Mouse (Mus musculus): ENCODE measurements around the gene Hyal4. TPM values are rescaled to one million over a fixed set of nuclear protein-coding genes. Genes with fewer than 3 reads are reported as not detected.

Hyal4 gene
- under 1 TPM in 1 of 2 experiments, not detected in 1; 0.09 TPM for polyA plus RNA-seq (2017; shearing (Covaris generic))

DNA sequence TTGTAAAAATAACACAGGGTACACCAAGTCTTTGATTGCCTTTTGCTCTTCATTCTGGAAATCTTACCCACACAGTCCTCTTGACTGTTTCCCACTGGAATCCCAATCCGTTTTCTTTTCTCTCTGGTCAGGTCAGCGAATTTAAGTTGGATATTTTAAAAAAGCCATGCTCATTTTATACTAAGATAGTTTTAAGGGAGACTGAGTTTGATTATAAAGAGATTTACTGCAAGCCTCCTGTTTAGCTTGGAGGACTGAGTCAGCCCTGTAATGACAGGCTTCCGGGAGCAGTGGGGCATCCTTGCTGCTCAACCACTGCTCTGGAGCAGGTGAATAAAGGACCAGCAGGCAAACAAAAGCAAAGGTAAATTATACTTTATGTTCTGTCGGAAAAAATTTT, at the start of gene Hyal4:
Gene Hyal4 (plus strand): TSS at position 301 of the 400 bp plus-strand sequence.
- ATAC-seq, result no peak

- ATAC-seq, result no peak
Measured at GRCm38 (mm10) chr6:24707090-24707489, 41.0 kb upstream of the Hyal4 start.

DNA sequence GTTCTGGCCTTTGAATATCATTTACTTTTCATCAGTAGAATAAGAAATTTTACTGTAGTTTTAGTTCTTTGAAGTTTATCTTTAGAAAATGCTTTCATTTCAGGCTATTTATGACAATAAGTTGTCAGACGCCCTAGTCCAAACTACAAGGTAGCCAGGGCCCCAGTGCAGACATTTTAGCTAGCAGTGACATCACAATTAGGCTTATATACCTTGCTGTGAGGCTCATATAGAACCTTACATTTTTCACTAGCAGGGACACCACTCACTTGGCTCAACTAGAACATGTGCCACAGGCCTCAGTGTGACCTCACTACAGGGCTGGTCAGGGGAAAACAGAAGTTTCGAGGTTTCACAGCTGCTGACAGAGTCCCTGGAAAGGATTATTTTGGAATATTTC, 40.6 kb upstream of the Hyal4 start:
- no peak for ATAC-seq

DNA sequence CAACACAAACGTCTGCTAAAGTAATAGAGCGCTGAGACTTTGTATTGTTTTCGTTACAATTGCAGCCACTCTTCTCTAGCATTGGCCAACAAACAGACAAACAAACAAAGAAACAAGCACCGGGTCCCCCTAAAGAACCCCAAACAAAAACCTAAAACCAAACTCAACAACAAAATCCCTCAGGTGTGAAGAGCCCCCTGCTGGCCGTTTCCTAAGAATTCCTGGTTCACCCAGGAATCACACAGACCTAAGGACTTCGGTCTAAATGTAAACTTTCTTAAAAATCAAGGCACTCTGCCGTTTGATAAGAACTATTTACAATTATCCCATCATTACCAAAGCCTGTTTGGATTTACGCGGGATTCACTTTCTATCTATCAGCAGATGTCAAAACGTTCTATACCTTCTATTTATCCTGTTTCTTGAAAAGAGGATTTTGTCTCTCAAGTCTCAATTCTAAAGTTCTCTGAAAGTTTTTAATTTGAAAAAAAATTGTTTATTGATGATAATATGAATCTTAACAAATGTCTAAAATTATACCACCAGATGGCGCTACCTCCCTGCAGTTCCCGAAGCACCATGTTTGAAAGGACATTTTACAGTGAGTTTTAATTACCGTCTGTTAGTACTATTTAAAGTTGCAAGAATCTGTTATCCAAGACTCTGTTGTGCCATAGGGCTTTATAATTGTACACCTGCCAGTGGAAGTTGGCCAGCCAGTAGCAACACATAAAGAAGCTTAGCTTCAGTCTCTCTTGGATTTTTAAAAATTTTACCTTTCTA, 26.6 kb upstream of the Hyal4 start:
- no peak for ATAC-seq

GRCm38 (mm10) chr6:24728130-24728529, 20.0 kb upstream of the Hyal4 start:
- no peak for ATAC-seq

- ATAC-seq, result no peak
Measured at GRCm38 (mm10) chr6:24732945-24733344, 15.2 kb upstream of the Hyal4 start, which contains the start of gene Hyal6. Hyal6 (plus strand) TSS chr6:24733245.

GRCm38 (mm10) chr6:24734565-24734964, 13.6 kb upstream of the Hyal4 start:
- ATAC-seq, result no peak

- ATAC-seq, result no peak
Measured at GRCm38 (mm10) chr6:24759281-24759680, 11.2 kb downstream of the Hyal4 start.

- no peak for ATAC-seq
Measured at GRCm38 (mm10) chr6:24766261-24766660, 18.1 kb downstream of the Hyal4 start.

- ATAC-seq, result no peak
Measured at GRCm38 (mm10) chr6:24779182-24779581, 31.1 kb downstream of the Hyal4 start.

- no peak for ATAC-seq
Measured at GRCm38 (mm10) chr6:24790888-24791287, 42.8 kb downstream of the Hyal4 start, which contains the start of gene Spam1. Spam1 (plus strand) TSS chr6:24791188.

Other genes with a start within 250 kb of the Hyal4 start
- not detected for gene Iqub, start 233.3 kb upstream of the Hyal4 start, polyA plus RNA-seq (2017; shearing (Covaris generic))
- 100 to 1,000 TPM; 157 to 216 TPM for gene Ndufa5, start 220.3 kb upstream of the Hyal4 start, polyA plus RNA-seq (2017; shearing (Covaris generic))
- gene Asb15, start 220.2 kb upstream of the Hyal4 start, polyA plus RNA-seq (2017; shearing (Covaris generic)), result not detected
- gene Lmod2, start 150.6 kb upstream of the Hyal4 start, polyA plus RNA-seq (2017; shearing (Covaris generic)), result not detected
- gene Wasl, start 83.3 kb upstream of the Hyal4 start, polyA plus RNA-seq (2017; shearing (Covaris generic)), result 10 to 100 TPM; 11.3 to 15.0 TPM
- not detected for gene Hyal6, start 15.1 kb upstream of the Hyal4 start, polyA plus RNA-seq (2017; shearing (Covaris generic))
- not detected for gene Spam1, start 42.9 kb downstream of the Hyal4 start, polyA plus RNA-seq (2017; shearing (Covaris generic))
- not detected for gene Hyal5, start 109.7 kb downstream of the Hyal4 start, polyA plus RNA-seq (2017; shearing (Covaris generic))
- not detected for gene Tmem229a, start 208.0 kb downstream of the Hyal4 start, polyA plus RNA-seq (2017; shearing (Covaris generic))